Mouse (Mus musculus): ENCODE measurements around the gene Pphln1. TPM values are rescaled to one million over a fixed set of nuclear protein-coding genes. Genes with fewer than 3 reads are reported as not detected.

Gene Pphln1
- total and polyA plus RNA-seq, 2 experiments from 2014 or later = 32.3 to 37.9 TPM

DNA sequence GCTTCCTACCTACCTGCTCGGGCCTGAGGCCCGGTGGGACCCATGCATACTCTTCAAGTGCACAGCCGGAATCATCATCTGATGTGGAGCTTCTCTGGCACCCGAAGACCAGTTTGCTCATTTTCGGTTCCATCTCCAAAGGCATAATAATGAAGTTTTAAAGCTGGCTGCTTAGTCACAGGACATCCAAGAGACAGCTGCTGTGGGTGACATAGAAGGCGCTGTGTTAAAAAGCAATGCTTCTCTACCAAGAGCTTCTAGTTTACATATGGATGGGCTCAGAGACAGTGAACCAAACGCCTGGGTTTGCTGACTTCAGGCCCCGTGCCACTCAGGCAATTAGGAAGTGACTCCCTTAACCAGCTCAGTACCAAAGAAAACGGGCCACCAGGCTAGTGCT, 114.3 kb downstream of the Pphln1 start:
- Histone ChIP-seq H3K9me3 (ENCODE audit: low read length) (no peaks in the 10 kb centered on the region), H3K4me1 (ENCODE audit: insufficient read depth) (no peaks in the 10 kb centered on the region; the same call in 1 of the 2 replicates), H3K27me3 (ENCODE audit: insufficient read depth, low read length) (peaks cover 3% of the 10 kb centered on the region; the same call in 1 of the 2 replicates), H3K36me3 (ENCODE audit: insufficient read depth) (no peaks in the 10 kb centered on the region), H3K4me3 (ENCODE audit: low read depth, low read length) (no peak overlapping the region), H3K9ac (no peak overlapping the region), H3K27ac (ENCODE audit: low read depth, low read length) (no peak overlapping the region), H3K4me2 (ENCODE audit: low read depth) (no peak overlapping the region)
- 35% methylated on average over 9 of the region's 9 CpGs for WGBS
- ATAC-seq = no peak
- TF ChIP-seq CTCF (IDR thresholded peaks at IDR 0.05; ENCODE audit: low read depth) = no peak
- no peak for DNase-seq

- 7% methylated on average over 10 of the region's 10 CpGs for WGBS
- H3K4me2 ChIP-seq (ENCODE audit: low read depth) = no peak overlapping the region
- H3K9ac ChIP-seq = no peak overlapping the region
- peaks cover 4% of the 10 kb centered on the region; the same call in 1 of the 2 replicates for H3K4me1 ChIP-seq (ENCODE audit: insufficient read depth)
- no peak overlapping the region for H3K27ac ChIP-seq (ENCODE audit: low read depth, low read length)
- ATAC-seq = no peak
- H3K4me3 ChIP-seq (ENCODE audit: low read depth, low read length) = no peak overlapping the region
- no peaks in the 10 kb centered on the region for H3K36me3 ChIP-seq (ENCODE audit: insufficient read depth)
- no peak for TF ChIP-seq CTCF (IDR thresholded peaks at IDR 0.05; ENCODE audit: low read depth)
- H3K27me3 ChIP-seq (ENCODE audit: insufficient read depth, low read length) = peaks cover 12% of the 10 kb centered on the region; the same call in 1 of the 2 replicates
- DNase-seq = no peak
- H3K9me3 ChIP-seq (ENCODE audit: low read length) = no peaks in the 10 kb centered on the region
These were observed 115.8 kb downstream of the Pphln1 start for GRCm38 (mm10) chr15:93513939-93514341.

DNA sequence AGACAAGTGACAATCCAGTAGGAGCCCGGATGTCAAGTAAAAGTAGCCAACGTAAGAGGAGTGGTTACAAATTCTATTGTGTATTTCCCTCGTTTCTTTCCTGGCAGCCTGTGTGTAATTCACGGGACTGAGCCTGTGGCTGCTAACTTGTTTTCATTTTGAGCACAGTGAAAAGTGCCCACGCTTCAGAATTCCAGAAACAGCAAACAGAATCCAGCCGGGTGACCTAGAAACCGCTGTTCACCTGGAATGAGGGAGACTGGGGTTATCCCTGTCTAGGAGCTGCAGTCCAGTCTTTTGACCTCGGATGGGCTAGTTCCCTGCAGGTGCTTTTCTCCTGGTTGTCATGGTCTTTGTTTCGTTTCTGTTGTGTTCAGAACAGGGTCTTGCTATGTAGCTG, 117.2 kb downstream of the Pphln1 start:
- Histone ChIP-seq H3K4me2 (ENCODE audit: low read depth) (no peak overlapping the region), H3K4me3 (ENCODE audit: low read depth, low read length) (no peak overlapping the region), H3K27me3 (ENCODE audit: insufficient read depth, low read length) (peaks cover 12% of the 10 kb centered on the region; the same call in 1 of the 2 replicates), H3K9me3 (ENCODE audit: low read length) (no peaks in the 10 kb centered on the region), H3K27ac (ENCODE audit: low read depth, low read length) (no peak overlapping the region), H3K9ac (no peak overlapping the region), H3K4me1 (ENCODE audit: insufficient read depth) (peaks cover 8% of the 10 kb centered on the region; the same call in 1 of the 2 replicates), H3K36me3 (ENCODE audit: insufficient read depth) (no peaks in the 10 kb centered on the region)
- TF ChIP-seq CTCF (IDR thresholded peaks at IDR 0.05; ENCODE audit: low read depth) = no peak
- ATAC-seq (no peak), DNase-seq (no peak)
- 60% methylated on average over 9 of the region's 9 CpGs for WGBS

GRCm38 (mm10) chr15:93517022-93517565, 118.9 kb downstream of the Pphln1 start:
- no peak for TF ChIP-seq CTCF (IDR thresholded peaks at IDR 0.05; ENCODE audit: low read depth)
- H3K4me1 ChIP-seq (ENCODE audit: insufficient read depth) = peaks cover 8% of the 10 kb centered on the region; the same call in 1 of the 2 replicates
- no peaks in the 10 kb centered on the region for H3K36me3 ChIP-seq (ENCODE audit: insufficient read depth)
- H3K27ac ChIP-seq (ENCODE audit: low read depth, low read length) = no peak overlapping the region
- ATAC-seq = no peak
- H3K9me3 ChIP-seq (ENCODE audit: low read length) = no peaks in the 10 kb centered on the region
- DNase-seq = no peak
- peaks cover 12% of the 10 kb centered on the region; the same call in 1 of the 2 replicates for H3K27me3 ChIP-seq (ENCODE audit: insufficient read depth, low read length)
- no peak overlapping the region for H3K4me2 ChIP-seq (ENCODE audit: low read depth)
- no peak overlapping the region for H3K4me3 ChIP-seq (ENCODE audit: low read depth, low read length)
- WGBS = 76% methylated on average over 11 of the region's 11 CpGs
- no peak overlapping the region for H3K9ac ChIP-seq

DNA sequence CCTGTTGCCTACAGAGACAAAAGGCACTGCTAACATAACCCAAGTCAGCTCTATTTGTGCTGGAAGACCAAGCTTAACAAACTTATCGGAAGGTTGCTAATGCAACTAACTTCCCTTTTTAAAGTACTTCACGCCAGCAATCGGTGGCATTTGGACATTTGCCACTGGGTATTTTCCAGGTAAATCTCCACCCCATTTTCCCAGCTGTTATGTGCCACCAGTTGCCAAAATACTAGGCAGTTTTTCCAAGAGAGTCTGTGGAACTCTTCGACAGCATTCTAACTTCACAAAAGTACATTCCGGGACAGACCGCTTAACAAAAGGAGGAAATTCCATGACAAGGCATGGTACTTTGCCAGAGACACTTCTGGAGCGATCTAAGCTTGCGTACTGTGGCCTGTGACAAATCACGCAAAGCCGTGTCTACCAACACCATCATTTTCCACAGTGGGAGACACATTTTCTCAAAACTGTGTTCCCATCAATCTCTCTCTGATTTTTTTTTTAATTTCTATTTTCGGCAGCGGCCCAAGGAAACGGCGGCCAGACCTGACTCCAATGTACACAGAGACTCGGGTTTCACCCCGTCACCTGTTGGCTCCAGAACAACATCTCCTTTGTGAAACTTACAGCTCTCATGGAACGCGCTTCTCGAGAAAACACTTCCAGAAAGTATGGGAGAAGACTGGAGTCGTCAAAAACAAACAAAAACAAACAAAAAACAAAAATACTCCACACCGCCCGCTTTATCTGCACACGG, 120.2 kb downstream of the Pphln1 start:
- no peak for ATAC-seq
- H3K27ac ChIP-seq (ENCODE audit: low read depth, low read length) = 0 out of 2 replicates have a peak overlapping the region, but pooled peaks have one; percentile 15
- H3K9me3 ChIP-seq (ENCODE audit: low read length) = no peaks in the 10 kb centered on the region
- no peaks in the 10 kb centered on the region for H3K36me3 ChIP-seq (ENCODE audit: insufficient read depth)
- peak overlapping the region; percentile 98 for H3K4me2 ChIP-seq (ENCODE audit: low read depth)
- no peak for TF ChIP-seq CTCF (IDR thresholded peaks at IDR 0.05; ENCODE audit: low read depth)
- peaks cover 12% of the 10 kb centered on the region; the same call in 1 of the 2 replicates for H3K27me3 ChIP-seq (ENCODE audit: insufficient read depth, low read length)
- WGBS = 4% methylated on average over 23 of the region's 23 CpGs
- no peak for DNase-seq
- H3K9ac ChIP-seq = peak overlapping the region; percentile 58
- peaks cover 8% of the 10 kb centered on the region; the same call in 1 of the 2 replicates for H3K4me1 ChIP-seq (ENCODE audit: insufficient read depth)
- H3K4me3 ChIP-seq (ENCODE audit: low read depth, low read length) = peak overlapping the region; percentile 67

DNA sequence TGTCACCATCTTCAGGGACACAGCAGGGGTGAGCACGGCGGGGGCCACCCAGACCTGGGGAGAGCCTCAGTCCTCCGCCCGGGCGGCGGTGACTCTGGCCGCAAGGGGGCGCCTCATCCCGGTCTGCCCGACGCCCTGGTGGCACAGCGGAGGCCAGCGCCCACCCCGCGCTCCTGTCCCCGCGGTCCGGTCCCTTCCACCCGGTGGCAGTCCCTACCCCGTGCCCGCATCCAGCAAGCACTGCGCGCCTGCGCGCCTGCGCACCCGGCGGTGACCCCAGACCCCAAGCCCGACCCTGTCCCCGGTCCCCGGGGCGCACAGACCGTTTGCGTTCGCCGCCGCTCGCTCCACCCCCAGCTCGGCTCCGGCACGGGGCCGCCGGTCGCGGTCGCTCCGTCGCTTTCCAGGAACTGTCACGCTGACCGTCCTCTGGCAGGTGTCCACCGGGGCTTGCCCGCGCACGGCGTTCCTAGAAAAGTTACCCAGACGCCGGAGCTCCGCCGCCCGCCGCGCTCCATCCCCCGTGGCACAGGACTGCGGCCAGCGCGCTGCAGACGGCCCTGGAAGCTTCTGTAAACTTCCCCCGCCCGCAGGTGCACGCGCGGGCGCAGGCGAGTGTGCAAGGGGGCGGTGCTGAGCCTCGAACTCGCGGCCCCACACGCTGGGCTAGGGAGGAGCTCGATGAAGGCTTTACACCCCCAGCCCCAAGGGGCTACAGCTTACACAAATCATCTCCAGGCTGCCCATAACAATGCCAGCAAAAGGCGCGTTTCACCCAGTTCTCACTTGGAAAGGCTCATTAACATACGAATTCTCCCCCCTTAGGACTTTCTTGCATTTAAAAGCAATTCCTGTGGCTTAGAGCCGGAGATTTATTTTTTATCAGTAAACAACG, 121.0 kb downstream of the Pphln1 start:
- Histone ChIP-seq H3K4me2 (ENCODE audit: low read depth) (peak overlapping the region; percentile 98), H3K4me1 (ENCODE audit: insufficient read depth) (peaks cover 8% of the 10 kb centered on the region; the same call in 1 of the 2 replicates), H3K9ac (peak overlapping the region; percentile 58), H3K4me3 (ENCODE audit: low read depth, low read length) (peak overlapping the region; percentile 67), H3K27ac (ENCODE audit: low read depth, low read length) (peak overlapping the region; percentile 47), H3K27me3 (ENCODE audit: insufficient read depth, low read length) (peaks cover 12% of the 10 kb centered on the region; the same call in 1 of the 2 replicates), H3K9me3 (ENCODE audit: low read length) (no peaks in the 10 kb centered on the region), H3K36me3 (ENCODE audit: insufficient read depth) (no peaks in the 10 kb centered on the region)
- WGBS = 1% methylated on average over 85 of the region's 85 CpGs
- DNase-seq = peak; percentile 72
- peak; percentile 91 for ATAC-seq
- TF ChIP-seq CTCF (IDR thresholded peaks at IDR 0.05; ENCODE audit: low read depth) = peak; percentile 84

Measured in forebrain, postnatal 0 days (tissue).